Comparison of ENCODE assay signal across 9 mouse cellular contexts in the genomic region with DNA sequence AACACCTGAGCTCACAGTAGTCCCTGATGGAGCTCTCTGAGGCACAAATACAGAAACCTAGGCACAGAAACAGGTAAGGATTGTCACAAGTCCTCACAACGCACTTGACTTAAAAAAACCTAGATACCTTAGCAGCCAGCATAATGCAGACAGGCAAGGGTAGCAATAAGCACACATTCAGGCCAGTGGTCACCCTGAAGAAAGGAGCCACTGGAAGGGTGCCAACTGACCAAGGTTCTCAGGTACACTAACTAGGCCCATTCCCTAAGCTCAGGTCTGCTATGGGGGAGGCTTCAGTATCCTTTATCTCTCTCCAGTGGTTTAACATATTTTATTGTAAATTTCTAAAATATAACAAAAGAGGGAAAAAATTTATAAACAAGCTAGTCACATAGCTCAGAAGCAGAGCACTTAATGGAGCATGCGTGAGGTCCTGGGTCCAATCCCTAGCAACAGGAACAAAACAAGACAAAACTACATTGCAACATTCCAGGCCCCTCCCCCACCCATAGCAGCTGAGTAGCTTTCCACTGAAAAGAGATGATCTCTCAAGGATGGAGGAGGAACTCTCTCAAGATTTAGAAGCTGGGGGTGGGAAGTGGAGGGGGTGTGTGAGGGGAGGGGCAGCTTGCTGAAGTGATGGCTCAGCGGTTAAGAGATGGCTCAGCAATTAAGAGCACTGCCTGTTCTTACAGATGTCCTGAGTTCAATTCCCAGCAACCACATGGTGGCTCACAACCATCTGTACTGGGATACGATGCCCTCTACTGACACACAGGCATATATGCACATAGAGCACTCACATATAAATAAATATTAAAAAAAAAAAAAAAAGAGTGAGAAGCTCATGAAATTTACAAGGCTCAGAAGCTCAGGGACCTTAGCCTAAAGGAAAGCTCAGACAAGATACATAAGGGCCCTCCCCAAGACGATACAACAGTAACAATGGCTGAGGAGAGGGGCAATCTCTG. TPM values are rescaled to one million over a fixed set of nuclear protein-coding genes. Genes with fewer than 3 reads are reported as not detected.
DNase-seq lines count a peak whose midpoint lies in the region; ATAC-seq and TF ChIP-seq lines count a peak whose summit lies in the region.
"Had no signal": no experiment of that assay in that cellular context is flagged by ENCODE, and none has a peak within 500 bp of the region (broad histone marks: within the 10 kb centered on the region; RNA-seq: fewer than 3 reads in every experiment).

No protein-coding gene starts in this region.

- no peak overlapping the region for H3K4me2 ChIP-seq in midbrain, embryonic 15.5 days

- intact Hi-C loops in heart, postnatal 10 days (cut with DNase I) = loop anchor here (2.0 kb wide), 1 partner anchor 14 kb away; no protein-coding TSS in a partner anchor
- intact Hi-C loops in left cerebral cortex, postnatal 14 days (cut with DNase I) = no loop called here

- peaks cover 8 to 12% of the 10 kb centered on the region in 2 experiments for H3K4me1 ChIP-seq in MEL (ENCODE audit: control insufficient read depth in 1 of 2, insufficient read depth in 2 of 2, low read length in 2 of 2)
- peaks cover 6% of the 10 kb centered on the region; the same call in 1 of the 2 replicates for H3K4me1 ChIP-seq in midbrain, embryonic 10.5 days
- peaks cover 9% of the 10 kb centered on the region; the same call in 1 of the 2 replicates for H3K4me1 ChIP-seq in midbrain, embryonic 15.5 days

- peak; percentile 55 for DNase-seq in gastrocnemius, adult 18-20 months (ENCODE audit: low spot score)
- no peak for DNase-seq in gastrocnemius, postnatal 4 days (ENCODE audit: low spot score in 2 of 2)
- peak; percentile 35 for DNase-seq in MEL (ENCODE audit: low read depth, low spot score)
- peak; percentile 44 to 47 for DNase-seq in heart, postnatal 10 days
- peak; percentile 90 for DNase-seq in lung, postnatal 10 days
- DNase-seq in left cerebral cortex, postnatal 14 days (ENCODE audit: low spot score in 2 of 2) = no peak
- DNase-seq in midbrain, embryonic 10.5 days (ENCODE audit: low spot score) = no peak

- no peak; the same call in 1 of the 2 replicates for TF ChIP-seq RAD21 in MEL (IDR thresholded peaks at IDR 0.05; ENCODE audit: low read depth, low read length)

- TF ChIP-seq POLR2A in MEL (IDR thresholded peaks at IDR 0.05; ENCODE audit: control insufficient read depth in 1 of 2, insufficient read depth in 1 of 2, low read depth in 1 of 2, low read length in 2 of 2, poor library complexity in 1 of 2) = no peak

- H3K27me3 ChIP-seq in MEL (ENCODE audit: control insufficient read depth in 1 of 2, insufficient read depth in 2 of 2, low read length in 2 of 2) = no peaks in the 10 kb centered on the region
- no peaks in the 10 kb centered on the region for H3K27me3 ChIP-seq in midbrain, embryonic 10.5 days (ENCODE audit: low read depth, poor library complexity, severe bottlenecking)
- H3K27me3 ChIP-seq in midbrain, embryonic 15.5 days (replicated peaks) = no peaks in the 10 kb centered on the region

- TF ChIP-seq CTCF in MEL (IDR thresholded peaks at IDR 0.05 in 2 of 3, conservative IDR thresholded peaks at IDR 0.05 in 1 of 3; ENCODE audit: control insufficient read depth in 1 of 3, insufficient read depth in 1 of 3, low read depth in 2 of 3, low read length in 3 of 3, poor library complexity in 1 of 3, severe bottlenecking in 1 of 3) = peak; percentile 12 to 45 (median 13); a peak in 3 of 6 replicates

- TF ChIP-seq EP300 in MEL (IDR thresholded peaks at IDR 0.05; ENCODE audit: low read depth in 1 of 2, low read length in 2 of 2) = no peak

- no peaks in the 10 kb centered on the region for H3K9me3 ChIP-seq in MEL (replicated peaks; ENCODE audit: insufficient read depth, low read length)
- H3K9me3 ChIP-seq in midbrain, embryonic 10.5 days (replicated peaks) = no peaks in the 10 kb centered on the region
- H3K9me3 ChIP-seq in midbrain, embryonic 15.5 days = no peaks in the 10 kb centered on the region

- peaks cover 0 to 10% of the 10 kb centered on the region in 2 experiments; a peak in 2 of 4 replicates for H3K36me3 ChIP-seq in MEL (ENCODE audit: control insufficient read depth in 1 of 2, insufficient read depth in 2 of 2, low read length in 2 of 2)
- peaks cover 19% of the 10 kb centered on the region for H3K36me3 ChIP-seq in midbrain, embryonic 10.5 days
- H3K36me3 ChIP-seq in midbrain, embryonic 15.5 days (replicated peaks) = no peaks in the 10 kb centered on the region

- no peak overlapping the region for H3K9ac ChIP-seq in MEL (ENCODE audit: control insufficient read depth, low read depth, low read length, poor library complexity, severe bottlenecking)
- no peak overlapping the region for H3K9ac ChIP-seq in midbrain, embryonic 15.5 days

- no peaks in the 10 kb centered on the region for H3K79me2 ChIP-seq in MEL (ENCODE audit: control insufficient read depth, insufficient read depth, low read length, poor library complexity)

- no peak for ATAC-seq in midbrain, embryonic 15.5 days (replicated peaks)
- ATAC-seq: CD4-positive, CD25-positive, alpha-beta regulatory T cell, adult 4 months had no signal

- H3K27ac ChIP-seq in MEL (ENCODE audit: control insufficient read depth, low read depth, low read length) = no peak overlapping the region
- H3K27ac ChIP-seq in midbrain, embryonic 10.5 days (replicated peaks) = no peak overlapping the region
- H3K27ac ChIP-seq in midbrain, embryonic 15.5 days = no peak overlapping the region

- no peak overlapping the region for H3K4me3 ChIP-seq in MEL (ENCODE audit: control insufficient read depth in 1 of 2, insufficient read depth in 1 of 2, low read depth in 2 of 2, low read length in 2 of 2)
- H3K4me3 ChIP-seq in midbrain, embryonic 10.5 days = no peak overlapping the region
- H3K4me3 ChIP-seq in midbrain, embryonic 15.5 days = no peak overlapping the region

- 88% methylated on average over 5 of the region's 5 CpGs for WGBS in midbrain, embryonic 10.5 days
- WGBS in midbrain, embryonic 15.5 days = 72% methylated on average over 5 of the region's 5 CpGs

TF ChIP-seq in MEL, 35 proteins besides CTCF, POLR2A, EP300 and RAD21:
- peak; percentile 72 for TF ChIP-seq ZNF384 (IDR thresholded peaks at IDR 0.05; ENCODE audit: low read depth, low read length)
- 0 out of 2 replicates have a peak, but pooled peaks have one; percentile 25 for TF ChIP-seq MYC (IDR thresholded peaks at IDR 0.05; ENCODE audit: low read depth, low read length)
- TF ChIP-seq UBTF (IDR thresholded peaks at IDR 0.05; ENCODE audit: borderline replicate concordance, insufficient read depth, low read depth, low read length) = no peak
- peak; percentile 22 for TF ChIP-seq SMC3 (IDR thresholded peaks at IDR 0.05; ENCODE audit: low read depth, low read length)
TF ChIP-seq in MEL: peak in this region for 3.

RNA-seq across cellular contexts. Expression of a gene that starts 20.4 kb away (rescaled TPM):
- total RNA-seq in gastrocnemius, adult 18-20 months (2021) = 100 to 1,000 TPM; 169 to 174 TPM
- total RNA-seq in gastrocnemius, postnatal 4 days (2021) = 100 to 1,000 TPM; 466 to 474 TPM
- total RNA-seq in MEL (2012; rRNA removed) = 47.0 and 49.0 TPM in 2 replicates
- polyA plus RNA-seq in MEL (2012; ENCODE audit: insufficient read depth in 1 of 2, insufficient read length in 2 of 2, low read depth in 1 of 2, low replicate concordance in 2 of 2, missing spikeins in 1 of 2) = 10 to 100 TPM in 1 of 2 experiments, not detected in 1; 49.4 TPM
- total RNA-seq in heart, postnatal 10 days (2021) = 100 to 1,000 TPM; 319 to 333 TPM
- 10 to 100 TPM; 84.5 to 90.8 TPM for total RNA-seq in left cerebral cortex, postnatal 14 days (2021)
- 53.9 and 71.1 TPM in 2 replicates for polyA plus RNA-seq in midbrain, embryonic 10.5 days (2016; fragmentation: Nextera tagmentation; extraction: Ambion mirVana)
- 42.2 and 48.0 TPM in 2 replicates for polyA plus RNA-seq in midbrain, embryonic 15.5 days (2015; fragmentation: Nextera tagmentation; extraction: Ambion mirVana)

RNA-seq across cellular contexts. Expression of a gene that starts 50.1 kb away (rescaled TPM):
- total RNA-seq in gastrocnemius, adult 18-20 months (2021) = 10 to 100 TPM; 35.9 to 36.3 TPM
- 10 to 100 TPM; 44.4 to 51.3 TPM for total RNA-seq in gastrocnemius, postnatal 4 days (2021)
- 8.1 and 10.5 TPM in 2 replicates for total RNA-seq in MEL (2012; rRNA removed)
- polyA plus RNA-seq in MEL (2012; ENCODE audit: insufficient read depth in 1 of 2, insufficient read length in 2 of 2, low read depth in 1 of 2, low replicate concordance in 2 of 2, missing spikeins in 1 of 2) = 10 to 100 TPM in 1 of 2 experiments, not detected in 1; 19.7 TPM
- 10 to 100 TPM; 33.4 to 37.1 TPM for total RNA-seq in heart, postnatal 10 days (2021)
- total RNA-seq in left cerebral cortex, postnatal 14 days (2021) = 10 to 100 TPM; 32.4 to 35.0 TPM
- 9.5 and 11.6 TPM in 2 replicates for polyA plus RNA-seq in midbrain, embryonic 10.5 days (2016; fragmentation: Nextera tagmentation; extraction: Ambion mirVana)
- polyA plus RNA-seq in midbrain, embryonic 15.5 days (2015; fragmentation: Nextera tagmentation; extraction: Ambion mirVana) = 15.4 and 16.4 TPM in 2 replicates

Comparison
In these comparisons a context has a peak if more than half of its experiments do, and no peak if none do; other contexts are left out.
1. DNase-seq: peak in gastrocnemius, adult 18-20 months (single experiment), MEL (single experiment), heart, postnatal 10 days (2 of 2) and lung, postnatal 10 days (single experiment); none in gastrocnemius, postnatal 4 days (0 of 2), left cerebral cortex, postnatal 14 days (0 of 2) and midbrain, embryonic 10.5 days (single experiment).